Mouse (Mus musculus) kidney, postnatal 25 days (tissue): Measurements from ENCODE around the gene Memo1.
"Not testable (repeated sequence)": the region's sequence is repeated elsewhere in the genome, so short reads cannot be mapped to it uniquely, and the experiment has no call there.

Source experiments
- DNase-seq, 2 experiments: peaks; one replicate each; pipeline ENCODE4 v3.0.0; 2021; ENCODE audit warnings: mixed read lengths in 2 of 2

The Memo1 gene

DNA sequence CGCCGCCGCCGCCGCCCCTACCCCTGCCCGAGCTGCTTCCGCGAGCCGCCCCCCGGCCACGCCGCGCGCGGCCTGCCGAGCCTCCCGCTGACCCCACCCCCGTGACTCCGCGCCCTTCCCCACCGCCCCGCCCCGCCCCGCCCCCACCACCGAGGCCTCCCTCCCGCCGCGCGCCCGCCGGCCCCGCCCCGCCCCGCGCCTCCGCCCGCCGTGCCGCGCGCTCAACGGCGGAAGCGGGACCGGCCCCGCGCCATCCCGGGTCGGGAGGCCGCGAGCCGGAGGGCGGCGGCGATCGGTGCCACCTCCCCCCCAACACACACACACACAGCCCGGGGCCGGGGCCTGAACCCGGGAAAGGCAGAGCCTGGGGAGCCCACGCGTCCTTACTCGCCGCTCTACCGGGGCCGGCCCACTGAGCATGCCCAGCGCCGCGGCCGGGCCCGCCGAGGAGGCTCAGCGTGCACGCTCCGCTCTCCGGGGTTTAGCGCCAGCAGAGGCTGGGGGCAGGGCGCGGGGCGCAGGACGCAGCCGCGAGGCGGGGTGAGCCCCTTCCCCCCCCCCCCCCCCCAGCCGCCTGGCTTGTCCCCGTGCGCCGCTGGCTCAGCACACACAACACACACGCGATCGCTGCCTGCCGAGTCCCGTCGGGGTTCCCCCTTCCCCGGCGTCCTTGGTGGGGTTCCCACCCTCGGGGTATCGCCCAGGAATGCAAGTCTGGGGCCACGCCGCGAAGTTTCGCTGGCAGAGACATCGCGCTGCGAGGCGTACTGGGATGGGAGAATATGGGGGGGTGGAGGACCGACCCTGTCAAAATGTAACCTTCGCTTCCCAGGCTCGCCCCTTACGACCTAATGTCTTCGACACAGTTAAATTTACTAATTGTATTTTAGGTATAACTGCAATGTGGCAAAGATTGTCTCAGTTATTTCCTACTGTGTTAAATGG is at the start of gene Memo1:
Gene Memo1, minus strand, starts transcription at position 496 of the 945 bp plus-strand sequence.
- DNase-seq = peak; percentile 81 to 94

DNA sequence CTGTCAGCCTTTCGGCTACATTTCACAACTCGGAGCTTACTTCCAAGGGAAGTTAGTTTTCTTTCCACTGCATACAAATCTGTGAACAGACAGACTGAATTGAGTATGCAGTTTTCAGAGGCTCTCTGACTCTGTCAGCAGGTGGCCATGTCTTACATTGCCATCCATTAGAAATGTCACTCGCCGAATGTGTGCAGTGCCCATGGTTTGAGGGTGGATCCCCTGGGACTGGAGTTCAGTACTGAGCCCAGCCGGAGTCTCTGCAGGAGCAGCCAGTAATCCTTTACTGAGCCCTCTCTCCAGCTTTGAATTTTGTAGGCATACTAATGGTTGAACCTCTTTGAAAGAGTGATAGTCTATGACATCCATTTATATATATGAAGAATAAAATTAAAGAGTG is 45.8 kb upstream of the Memo1 start:
- no peak for DNase-seq

GRCm38 (mm10) chr17:74338937-74339804 is 43.9 kb upstream of the Memo1 start, which contains the start of gene Spast:
Gene Spast (plus strand): TSS chr17:74338987.
- peak; percentile 72 to 90 for DNase-seq

DNA sequence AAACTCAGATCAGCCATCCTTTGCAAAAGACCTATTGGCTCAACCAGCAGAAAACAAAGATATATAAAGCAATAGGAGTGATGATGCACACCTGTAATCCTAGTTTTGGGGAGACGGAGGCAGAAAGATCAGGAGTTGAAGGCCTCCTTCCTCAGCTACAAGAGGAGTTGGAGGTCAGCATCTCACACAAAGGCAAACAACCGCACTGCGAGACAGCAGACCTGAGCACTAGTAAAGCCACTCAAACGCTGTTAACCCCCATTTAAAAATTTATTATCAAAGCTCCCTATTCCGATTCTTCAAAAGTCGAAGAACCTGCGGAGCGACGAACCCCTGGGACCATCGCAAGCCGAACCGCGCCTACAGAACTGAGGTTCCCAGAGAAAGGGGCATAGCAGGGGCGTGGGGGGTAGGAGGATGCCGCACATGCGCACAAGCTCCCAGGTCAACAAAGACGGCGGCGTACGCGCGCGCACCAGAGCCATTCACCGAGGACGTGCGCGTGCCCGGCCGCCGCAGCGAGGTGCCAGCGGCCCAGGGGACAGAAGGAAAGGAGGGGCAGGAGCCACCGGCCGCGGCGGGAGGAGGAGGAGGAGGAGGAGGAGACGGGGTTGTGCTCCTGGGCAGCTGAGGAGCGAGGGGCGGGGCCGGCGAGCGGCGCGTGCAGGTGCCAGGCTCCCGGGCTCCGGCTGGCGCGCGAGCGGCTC is 43.1 kb upstream of the Memo1 start:
- DNase-seq = peak; percentile 96 to 98

GRCm38 (mm10) chr17:74331049-74331676 is 35.8 kb upstream of the Memo1 start:
- no peak for DNase-seq

GRCm38 (mm10) chr17:74328146-74328545 is 32.8 kb upstream of the Memo1 start:
- peak; percentile 59 to 69 for DNase-seq

DNA sequence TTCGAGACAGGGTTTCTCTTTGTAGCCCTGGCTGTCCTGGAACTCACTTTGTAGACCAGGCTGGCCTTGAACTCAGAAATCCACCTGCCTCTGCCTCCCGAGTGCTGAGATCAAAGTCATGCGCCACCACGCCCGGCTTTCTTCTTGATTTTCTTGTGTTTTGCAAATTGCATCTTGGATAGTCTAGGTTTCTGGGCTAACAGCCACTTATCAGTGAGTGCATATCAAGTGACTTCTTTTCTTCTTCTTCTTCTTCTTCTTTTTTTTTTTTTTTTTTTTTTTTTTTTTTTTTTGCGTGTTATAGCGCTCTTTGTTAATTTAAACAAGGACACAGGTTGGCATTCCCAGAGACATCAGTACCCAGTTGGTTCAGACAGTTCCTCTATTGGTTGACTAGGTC is 31.9 kb upstream of the Memo1 start:
- DNase-seq = not testable (repeated sequence)

DNA sequence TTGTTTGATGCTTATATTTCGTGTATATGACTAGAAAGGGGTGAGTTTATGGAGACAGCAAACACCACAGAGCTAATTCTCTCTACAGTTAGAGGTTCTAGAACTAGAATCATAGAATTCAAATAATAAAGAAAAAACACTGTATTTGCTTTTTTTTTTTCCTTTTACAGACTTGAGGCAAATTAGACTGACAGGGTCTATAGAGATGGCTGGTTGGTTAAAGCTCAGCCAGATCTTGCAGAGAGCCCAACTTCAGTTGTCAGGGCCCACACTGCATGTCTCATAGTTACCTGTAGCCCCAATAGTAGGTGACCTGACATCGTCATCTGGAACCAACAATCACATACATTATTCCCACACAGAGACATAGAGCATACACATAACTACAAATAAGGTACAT is 28.5 kb upstream of the Memo1 start, which contains the start of gene Dpy30:
Gene Dpy30, minus strand, starts transcription at position 101 of the 400 bp plus-strand sequence.
- no peak for DNase-seq

DNA sequence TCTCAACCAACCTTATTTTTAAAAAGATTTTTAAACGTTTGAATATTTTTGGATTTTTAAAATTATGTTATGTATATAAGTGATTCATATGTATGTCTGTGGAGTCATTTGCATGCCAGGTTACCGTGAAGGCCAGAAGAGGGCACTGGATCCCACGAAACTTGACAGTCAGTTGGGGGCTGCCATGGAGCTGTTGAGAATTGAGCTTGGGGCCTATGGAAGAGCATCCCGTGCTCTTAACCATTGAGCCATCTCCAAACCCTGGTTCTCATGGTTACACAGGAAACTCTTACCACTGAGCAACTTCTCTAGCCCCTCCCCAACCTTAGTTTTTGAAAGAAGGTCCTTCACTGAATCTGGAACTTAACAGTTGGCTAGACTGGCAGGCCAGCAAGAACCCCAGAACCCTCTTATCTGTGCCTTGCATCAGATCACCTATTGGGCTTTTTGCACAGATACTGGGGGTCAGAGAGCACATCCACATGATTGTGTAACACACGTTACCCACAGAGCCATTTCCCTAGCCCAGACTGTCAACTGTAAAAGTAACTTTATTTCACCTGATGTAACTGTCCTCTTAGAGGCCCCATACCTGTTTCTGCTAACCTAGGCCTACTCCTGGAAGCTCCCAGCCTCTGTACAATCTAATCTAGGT is 27.2 kb upstream of the Memo1 start:
- no peak for DNase-seq

DNA sequence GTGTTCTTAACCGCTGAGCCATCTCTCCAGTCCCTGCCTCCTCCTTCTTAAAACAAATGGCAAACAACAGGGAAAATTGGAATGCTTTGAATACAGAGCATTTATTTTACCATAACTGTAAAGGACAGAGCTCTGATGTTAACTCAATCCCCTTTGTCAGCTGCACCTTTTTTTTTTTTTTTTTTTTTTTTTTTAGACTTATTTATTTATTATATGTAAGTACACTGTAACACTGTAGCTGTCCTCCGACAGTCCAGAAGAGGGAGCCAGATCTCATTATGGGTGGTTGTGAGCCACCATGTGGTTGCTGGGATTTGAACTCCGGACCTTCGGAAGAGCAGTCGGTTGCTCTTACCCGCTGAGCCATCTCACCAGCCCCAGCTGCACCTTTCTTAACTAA is 23.4 kb upstream of the Memo1 start:
- DNase-seq = no peak

DNA sequence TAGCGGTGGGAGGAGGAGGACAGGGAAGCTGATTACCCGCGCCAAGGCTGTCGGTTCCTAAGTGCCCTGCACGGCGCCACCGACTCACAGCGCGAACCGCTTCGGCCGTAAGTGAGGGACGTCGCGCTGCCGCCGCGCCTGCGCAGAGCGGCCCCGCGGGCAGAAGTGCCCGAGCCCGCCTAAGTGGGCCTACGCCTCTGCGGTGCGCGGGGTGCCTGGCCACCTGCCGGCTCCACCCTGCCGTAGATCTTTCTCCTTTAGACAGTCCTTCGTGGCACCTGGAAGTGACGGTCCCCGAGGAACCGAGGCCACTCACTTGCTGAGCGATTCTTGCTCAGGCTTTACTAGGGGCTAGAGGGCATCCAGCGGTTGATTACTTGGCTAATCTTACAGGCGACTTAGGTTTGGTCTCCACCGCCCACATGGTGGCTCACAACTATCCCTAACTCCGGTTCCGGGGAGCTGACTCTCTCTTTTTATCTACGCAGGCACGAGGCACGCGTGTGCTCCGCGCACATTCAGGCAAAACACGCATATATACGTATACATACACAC is 21.1 kb upstream of the Memo1 start:
- DNase-seq = peak; percentile 81 to 93

DNA sequence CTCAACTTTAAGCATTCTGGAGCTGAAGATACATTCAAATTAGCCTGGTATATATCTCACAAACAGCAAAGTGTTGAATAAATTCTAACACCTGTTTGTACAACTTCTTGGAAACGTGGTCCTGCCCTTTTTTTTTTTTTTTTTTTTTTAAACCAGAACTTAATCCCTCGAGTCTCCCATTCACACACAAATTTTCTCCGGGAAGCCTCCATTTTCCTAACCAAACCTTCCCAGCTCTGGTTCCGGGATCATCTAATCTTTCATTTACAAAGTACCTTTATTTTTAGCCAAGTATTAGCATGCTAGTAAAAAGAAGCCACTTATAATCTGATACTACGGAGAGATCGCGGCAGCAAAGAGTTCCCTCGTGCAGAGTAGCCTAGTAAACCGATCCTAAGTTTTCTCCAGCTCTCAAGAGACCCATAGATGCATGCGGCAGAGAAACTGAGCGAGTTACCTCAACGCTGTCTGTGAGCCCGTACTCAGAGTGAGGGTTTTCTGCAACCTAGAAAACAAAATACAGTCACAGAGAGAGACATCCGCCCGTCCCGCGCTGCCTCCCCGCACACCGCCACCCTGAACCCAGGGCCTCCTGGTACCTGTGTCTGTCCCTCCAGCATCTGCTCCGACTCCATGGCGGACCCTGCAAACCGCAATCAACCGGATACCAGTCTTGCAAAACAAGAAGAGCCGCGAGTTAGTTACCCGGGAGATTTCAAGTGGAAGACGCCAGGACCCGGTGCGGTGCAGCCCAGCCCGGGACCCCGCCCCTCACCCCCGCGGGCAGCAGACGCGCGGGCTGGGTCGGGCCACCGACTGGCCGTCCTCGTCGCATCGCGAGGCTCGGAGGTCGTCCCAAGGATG is 20.4 kb upstream of the Memo1 start:
- DNase-seq = no peak

DNA sequence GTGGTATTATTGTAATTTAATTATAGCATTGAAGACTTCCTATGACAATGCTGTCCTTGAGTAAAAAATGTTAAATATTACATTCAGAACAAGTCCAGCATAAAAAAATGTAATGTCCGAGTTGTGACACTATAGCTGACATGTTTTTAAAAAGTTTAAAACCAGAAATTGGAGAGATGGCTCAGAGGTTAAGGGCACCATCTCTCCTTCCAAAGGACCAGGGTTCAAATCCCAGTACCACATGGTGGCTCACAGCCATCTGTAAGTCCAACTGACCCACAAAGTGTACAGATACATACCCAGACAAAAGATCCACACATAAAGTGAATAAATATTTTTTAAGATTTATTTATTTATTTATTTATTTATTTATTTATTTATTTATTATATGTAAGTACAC is 10.7 kb upstream of the Memo1 start:
- no peak for DNase-seq

- DNase-seq = no peak
Measured at GRCm38 (mm10) chr17:74305616-74306015, 10.3 kb upstream of the Memo1 start.

DNA sequence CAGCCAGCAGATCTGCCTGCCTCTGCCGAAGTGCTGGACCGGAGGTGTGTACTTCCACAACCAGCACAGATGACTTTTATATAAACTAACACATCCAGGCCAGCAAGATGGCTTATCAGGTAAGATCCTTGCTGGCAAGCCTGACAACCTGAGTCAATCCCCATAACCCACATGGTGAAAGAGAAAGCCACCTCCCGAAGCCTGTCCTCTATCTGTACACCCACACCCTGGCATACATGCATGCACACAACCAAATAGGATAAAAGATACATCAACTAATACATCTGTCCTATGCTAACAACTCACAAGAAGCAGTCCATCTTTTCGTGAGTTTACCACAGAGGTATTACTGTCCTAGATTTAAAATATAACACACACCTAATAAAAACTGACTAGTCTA is 8.7 kb upstream of the Memo1 start:
- no peak for DNase-seq

GRCm38 (mm10) chr17:74300089-74300488 is 4.8 kb upstream of the Memo1 start:
- DNase-seq = no peak

DNA sequence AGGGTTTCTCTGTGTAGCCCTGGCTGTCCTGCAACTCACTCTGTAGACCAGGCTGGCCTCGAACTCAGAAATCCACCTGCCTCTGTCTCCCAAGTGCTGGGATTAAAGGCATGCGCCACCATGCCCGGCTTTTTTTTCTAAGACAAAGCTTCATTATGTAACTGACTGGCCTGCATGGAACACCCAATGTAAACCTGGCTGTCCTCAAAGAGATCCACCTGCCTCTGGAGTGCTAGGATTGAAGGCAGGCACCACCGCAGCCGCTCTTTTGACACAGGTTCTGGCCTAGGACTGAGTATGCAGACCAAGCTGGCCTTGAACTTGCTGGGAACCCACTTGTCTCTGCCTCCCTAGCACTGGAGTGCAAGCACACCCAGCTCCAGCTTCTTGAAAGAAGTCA is 1.7 kb upstream of the Memo1 start:
- DNase-seq = not testable (repeated sequence)

- peak; percentile 27 to 49 for DNase-seq
Measured at GRCm38 (mm10) chr17:74296076-74296823, 929 bp upstream of the Memo1 start.

GRCm38 (mm10) chr17:74294426-74295025 is 795 bp downstream of the Memo1 start:
- DNase-seq = peak; percentile 87 to 95
